Comparison of ENCODE assay signal across 7 mouse cellular contexts in the genomic region with DNA sequence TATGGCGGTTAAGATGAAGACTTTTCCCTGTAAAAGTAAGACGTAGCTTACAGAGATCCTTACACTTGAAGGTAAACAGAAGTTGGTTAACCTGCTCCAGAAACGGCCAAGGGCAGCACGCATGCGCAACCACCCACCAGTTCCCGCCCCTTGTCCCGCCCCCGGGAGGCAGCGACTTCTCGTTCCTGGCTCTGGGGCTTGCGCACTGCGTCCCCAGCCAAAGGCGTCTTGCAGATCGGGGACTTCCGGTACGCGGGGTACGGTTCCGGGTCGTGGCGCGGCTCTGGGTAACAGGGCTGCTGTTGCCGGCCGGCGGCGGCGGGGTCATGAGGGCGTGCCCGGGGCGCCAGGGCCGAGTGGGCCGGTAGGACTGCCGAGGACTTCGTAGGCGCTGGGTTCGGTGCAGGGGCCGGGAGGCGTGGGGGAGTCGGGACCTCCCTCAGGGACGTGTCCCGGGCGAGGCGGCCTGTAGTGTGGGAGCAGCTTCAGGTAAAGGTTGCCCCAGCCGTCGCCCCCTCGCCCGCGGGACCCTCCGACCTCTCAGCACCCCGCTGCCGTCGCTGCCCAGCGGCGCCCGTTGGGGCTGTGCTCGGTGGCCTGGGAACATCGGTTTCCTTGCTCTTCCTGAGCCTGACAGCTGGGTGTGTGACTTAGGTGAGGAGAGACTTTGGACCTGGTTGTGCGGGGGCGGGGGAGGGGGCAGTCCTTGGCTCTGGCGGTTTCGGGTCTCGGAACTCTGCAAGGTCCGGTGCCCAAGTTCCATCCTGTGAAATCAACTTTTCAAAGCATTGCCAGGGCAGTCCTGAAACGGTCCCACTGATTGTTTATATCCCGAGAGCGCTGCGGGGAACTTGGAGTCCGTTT. TPM values are rescaled to one million over a fixed set of nuclear protein-coding genes. Genes with fewer than 3 reads are reported as not detected.
A peak's percentile ranks its signal among the peaks of the same experiment; 100 is the strongest.
DNase-seq lines count a peak whose midpoint lies in the region; ATAC-seq lines count a peak whose summit lies in the region.

A gene (plus strand): TSS at position 171 of the 864 bp plus-strand sequence.

- H3K4me1 ChIP-seq in embryonic facial prominence, embryonic 12.5 days, result peaks cover 13% of the 10 kb centered on the region
- peaks cover 3% of the 10 kb centered on the region; the same call in 1 of the 2 replicates for H3K4me1 ChIP-seq in limb, embryonic 11.5 days (ENCODE audit: control insufficient read depth, insufficient read depth, low read length)
- peaks cover 9% of the 10 kb centered on the region for H3K4me1 ChIP-seq in midbrain, embryonic 14.5 days (ENCODE audit: control insufficient read depth, insufficient read depth, low read length)

- peak; percentile 99 for ATAC-seq in embryonic facial prominence, embryonic 12.5 days (ENCODE audit: insufficient number of reproducible peaks, insufficient read depth, low FRiP score, low TSS enrichment)
- ATAC-seq in limb, embryonic 11.5 days (ENCODE audit: insufficient number of reproducible peaks, low FRiP score, low TSS enrichment, low read depth), result peak; percentile 98
- peak; percentile 97 for ATAC-seq in midbrain, embryonic 14.5 days (ENCODE audit: low FRiP score, low TSS enrichment)

- H3K4me3 ChIP-seq in embryonic facial prominence, embryonic 12.5 days, result peak within 1 kb of the TSS; percentile 97
- peak within 1 kb of the TSS; percentile 95 for H3K4me3 ChIP-seq in limb, embryonic 11.5 days (ENCODE audit: low read depth, low read length)
- peak within 1 kb of the TSS; percentile 89 for H3K4me3 ChIP-seq in midbrain, embryonic 14.5 days (replicated peaks; ENCODE audit: low read depth, low read length)

- H3K27me3 ChIP-seq in embryonic facial prominence, embryonic 12.5 days, result no peaks in the 10 kb centered on the region
- no peaks in the 10 kb centered on the region for H3K27me3 ChIP-seq in limb, embryonic 11.5 days (ENCODE audit: control insufficient read depth, insufficient read depth, low read length)
- no peaks in the 10 kb centered on the region for H3K27me3 ChIP-seq in midbrain, embryonic 14.5 days (ENCODE audit: control insufficient read depth, insufficient read depth, low read length)

- under 1% methylated on average over 68 of the region's 68 CpGs for WGBS in embryonic facial prominence, embryonic 12.5 days
- under 1% methylated on average over 66 of the region's 68 CpGs for WGBS in limb, embryonic 11.5 days
- WGBS in midbrain, embryonic 14.5 days, result under 1% methylated on average over 68 of the region's 68 CpGs

- H3K9ac ChIP-seq in embryonic facial prominence, embryonic 12.5 days, result peak within 1 kb of the TSS; percentile 88
- peak within 1 kb of the TSS; percentile 84 for H3K9ac ChIP-seq in limb, embryonic 11.5 days (ENCODE audit: low read length)
- peak within 1 kb of the TSS; percentile 80 for H3K9ac ChIP-seq in midbrain, embryonic 14.5 days (replicated peaks; ENCODE audit: low read length)

- peak within 1 kb of the TSS; percentile 80 for H3K4me2 ChIP-seq in embryonic facial prominence, embryonic 12.5 days (replicated peaks)
- H3K4me2 ChIP-seq in limb, embryonic 11.5 days (ENCODE audit: low read depth, severe bottlenecking), result peak within 1 kb of the TSS; percentile 67
- peak within 1 kb of the TSS; percentile 80 for H3K4me2 ChIP-seq in midbrain, embryonic 14.5 days (ENCODE audit: low read length)

- H3K27ac ChIP-seq in embryonic facial prominence, embryonic 12.5 days, result peak within 1 kb of the TSS; percentile 36; the same call in 1 of the 2 replicates
- no peak within 1 kb of the TSS for H3K27ac ChIP-seq in limb, embryonic 11.5 days (replicated peaks; ENCODE audit: low read depth, low read length)
- H3K27ac ChIP-seq in midbrain, embryonic 14.5 days (replicated peaks; ENCODE audit: low read depth, low read length), result peak within 1 kb of the TSS; percentile 55

- no peaks in the 10 kb centered on the region for H3K36me3 ChIP-seq in embryonic facial prominence, embryonic 12.5 days
- H3K36me3 ChIP-seq in limb, embryonic 11.5 days (ENCODE audit: control insufficient read depth, insufficient read depth, low read length), result no peaks in the 10 kb centered on the region
- H3K36me3 ChIP-seq in midbrain, embryonic 14.5 days (ENCODE audit: control insufficient read depth, insufficient read depth, low read length), result no peaks in the 10 kb centered on the region

- DNase-seq in adrenal gland, postnatal 25 days, result peak; percentile 99
- DNase-seq in heart, adult 11 months, result peak; percentile 100
- peak; percentile 97 for DNase-seq in kidney, adult 18-20 months
- DNase-seq in limb, embryonic 11.5 days (ENCODE audit: low spot score), result peak; percentile 99
- peak; percentile 98 for DNase-seq in midbrain, embryonic 14.5 days
- peak; percentile 97 for DNase-seq in spleen, adult 18-20 months

- no peaks in the 10 kb centered on the region for H3K9me3 ChIP-seq in embryonic facial prominence, embryonic 12.5 days
- no peaks in the 10 kb centered on the region for H3K9me3 ChIP-seq in limb, embryonic 11.5 days (ENCODE audit: control insufficient read depth, low read length)
- no peaks in the 10 kb centered on the region for H3K9me3 ChIP-seq in midbrain, embryonic 14.5 days (ENCODE audit: control insufficient read depth, low read length)

RNA-seq across cellular contexts. Expression of the gene that starts here (rescaled TPM):
- total RNA-seq in adrenal gland, postnatal 25 days (2021), result 60.0 and 96.7 TPM in 2 replicates
- 116 and 122 TPM in 2 replicates for polyA plus RNA-seq in embryonic facial prominence, embryonic 12.5 days (2016; fragmentation: Nextera tagmentation; extraction: Ambion mirVana)
- 94.7 and 96.5 TPM in 2 replicates for polyA plus RNA-seq in limb, embryonic 11.5 days (2014; fragmentation: Nextera tagmentation; extraction: Ambion mirVana)
- polyA plus RNA-seq in midbrain, embryonic 14.5 days (2014; fragmentation: Nextera tagmentation; extraction: Ambion mirVana), result 81.5 and 94.6 TPM in 2 replicates
